8 mouse cellular contexts compared by ENCODE assay signal in the genomic region with DNA sequence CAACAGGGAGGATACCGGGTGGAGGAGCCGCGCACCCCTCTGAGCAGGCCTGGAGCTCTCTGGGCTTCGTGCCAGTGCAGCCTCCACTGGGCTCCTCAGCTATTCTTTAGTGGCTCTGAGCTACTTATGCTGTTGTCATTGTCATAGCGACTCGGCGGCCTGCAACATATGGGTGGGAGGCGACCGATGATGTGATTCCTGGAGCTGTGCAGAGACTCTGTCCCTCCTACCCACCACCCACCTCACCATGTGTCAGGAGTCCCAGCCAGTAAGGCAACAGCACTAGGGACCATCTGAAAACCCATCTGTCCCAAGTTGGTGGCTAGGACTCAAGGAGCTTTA. TPM values are rescaled to one million over a fixed set of nuclear protein-coding genes. Genes with fewer than 3 reads are reported as not detected.
DNase-seq lines count a peak whose midpoint lies in the region; ATAC-seq lines count a peak whose summit lies in the region.

No protein-coding gene starts in this region.

- no peak overlapping the region for H3K4me2 ChIP-seq in heart, embryonic 14.5 days (ENCODE audit: low read length)
- no peak overlapping the region for H3K4me2 ChIP-seq in liver, embryonic 16.5 days (ENCODE audit: low read depth, low read length)
- no peak overlapping the region for H3K4me2 ChIP-seq in kidney, embryonic 16.5 days (replicated peaks; ENCODE audit: low read depth, low read length)

- intact Hi-C loops in gastrocnemius, postnatal 36 days (cut with DNase I) = no loop called here

- DNase-seq in heart, adult 8-10 months (ENCODE audit: low spot score) = no peak
- peak; percentile 26 to 32 for DNase-seq in cerebellum, postnatal 25 days
- DNase-seq in layer of hippocampus, adult 11-12 months (ENCODE audit: low spot score) = peak; percentile 92
- no peak for DNase-seq in thymus, postnatal 0 days (ENCODE audit: low spot score)
- no peak for DNase-seq in gastrocnemius, postnatal 36 days

- no peaks in the 10 kb centered on the region for H3K36me3 ChIP-seq in heart, embryonic 14.5 days (ENCODE audit: control insufficient read depth, insufficient read depth, low read length)
- no peaks in the 10 kb centered on the region for H3K36me3 ChIP-seq in liver, embryonic 16.5 days (ENCODE audit: control insufficient read depth, insufficient read depth)
- H3K36me3 ChIP-seq in kidney, embryonic 16.5 days (ENCODE audit: insufficient read depth, low read length) = no peaks in the 10 kb centered on the region

- 0 out of 2 replicates have a peak, but pooled peaks have one; percentile 39 for ATAC-seq in heart, embryonic 14.5 days (ENCODE audit: insufficient number of reproducible peaks, insufficient read depth, low FRiP score, low read depth)
- ATAC-seq in liver, embryonic 16.5 days (ENCODE audit: low read depth) = peak; percentile 35
- no peak for ATAC-seq in kidney, embryonic 16.5 days (ENCODE audit: low FRiP score, low TSS enrichment)

- no peak overlapping the region for H3K4me3 ChIP-seq in heart, embryonic 14.5 days (ENCODE audit: control insufficient read depth in 1 of 2, insufficient read depth in 1 of 2, low read depth in 1 of 2, low read length in 2 of 2)
- H3K4me3 ChIP-seq in liver, embryonic 16.5 days (ENCODE audit: low read depth, low read length) = no peak overlapping the region
- H3K4me3 ChIP-seq in kidney, embryonic 16.5 days (ENCODE audit: low read length) = no peak overlapping the region

- 48% methylated on average over 9 of the region's 9 CpGs for WGBS in heart, embryonic 14.5 days
- WGBS in liver, embryonic 16.5 days (ENCODE audit: insufficient replicate concordance) = 66% methylated on average over 9 of the region's 9 CpGs
- WGBS in kidney, embryonic 16.5 days = 79% methylated on average over 9 of the region's 9 CpGs

- peaks cover 0 to 3% of the 10 kb centered on the region in 2 experiments; a peak in 2 of 4 replicates for H3K4me1 ChIP-seq in heart, embryonic 14.5 days (ENCODE audit: control insufficient read depth in 2 of 2, insufficient read depth in 2 of 2, low read length in 2 of 2)
- H3K4me1 ChIP-seq in liver, embryonic 16.5 days (ENCODE audit: control insufficient read depth, low read depth, low read length) = peaks cover 52% of the 10 kb centered on the region
- no peaks in the 10 kb centered on the region for H3K4me1 ChIP-seq in kidney, embryonic 16.5 days (ENCODE audit: insufficient read depth, low read length)

- H3K9ac ChIP-seq in heart, embryonic 14.5 days (ENCODE audit: low read length) = no peak overlapping the region
- H3K9ac ChIP-seq in liver, embryonic 16.5 days (ENCODE audit: low read depth, low read length) = peak overlapping the region; percentile 27; the same call in 1 of the 2 replicates
- no peak overlapping the region for H3K9ac ChIP-seq in kidney, embryonic 16.5 days (replicated peaks; ENCODE audit: low read length)

- no peaks in the 10 kb centered on the region for H3K9me3 ChIP-seq in heart, embryonic 14.5 days (ENCODE audit: control insufficient read depth, low read length)
- no peaks in the 10 kb centered on the region for H3K9me3 ChIP-seq in liver, embryonic 16.5 days (replicated peaks; ENCODE audit: control insufficient read depth, low read length)
- no peaks in the 10 kb centered on the region for H3K9me3 ChIP-seq in kidney, embryonic 16.5 days (ENCODE audit: low read length)

- no peaks in the 10 kb centered on the region for H3K27me3 ChIP-seq in heart, embryonic 14.5 days (ENCODE audit: control insufficient read depth, insufficient read depth, low read length)
- H3K27me3 ChIP-seq in liver, embryonic 16.5 days (ENCODE audit: control insufficient read depth, insufficient read depth, low read depth, low read length) = no peaks in the 10 kb centered on the region
- no peaks in the 10 kb centered on the region for H3K27me3 ChIP-seq in kidney, embryonic 16.5 days (ENCODE audit: insufficient read depth, low read length)

- no peak overlapping the region for H3K27ac ChIP-seq in heart, embryonic 14.5 days (replicated peaks in 1 of 2; ENCODE audit: control insufficient read depth in 1 of 2, insufficient read depth in 1 of 2, low read depth in 2 of 2, low read length in 2 of 2)
- peak overlapping the region; percentile 97 for H3K27ac ChIP-seq in liver, embryonic 16.5 days (ENCODE audit: low read length)
- no peak overlapping the region for H3K27ac ChIP-seq in kidney, embryonic 16.5 days (ENCODE audit: low read length)

RNA-seq across cellular contexts. Expression of gene Fcnb, which starts 16.2 kb away (rescaled TPM):
- polyA plus RNA-seq in heart, embryonic 14.5 days (2014; fragmentation: Nextera tagmentation; extraction: Ambion mirVana) = 0.28 TPM in 1 of 2 replicates, not detected in the other
- not detected for total RNA-seq in heart, adult 8-10 months (2022)
- 66.0 and 66.9 TPM in 2 replicates for polyA plus RNA-seq in liver, embryonic 16.5 days (2015; fragmentation: Nextera tagmentation; extraction: Ambion mirVana)
- 0.23 and 0.24 TPM in 2 replicates for polyA plus RNA-seq in thymus, postnatal 0 days (2015; fragmentation: Nextera tagmentation; extraction: Ambion mirVana)
- polyA plus RNA-seq in kidney, embryonic 16.5 days (2015; fragmentation: Nextera tagmentation; extraction: Ambion mirVana) = 0.40 TPM in 1 of 2 replicates, not detected in the other
- total RNA-seq in gastrocnemius, postnatal 36 days (2021) = not detected

Comparison
In these comparisons a context has a peak if more than half of its experiments do, and no peak if none do; other contexts are left out.
1. DNase-seq: peak in cerebellum, postnatal 25 days (2 of 2) and layer of hippocampus, adult 11-12 months (single experiment); none in heart, adult 8-10 months (single experiment), thymus, postnatal 0 days (single experiment) and gastrocnemius, postnatal 36 days (0 of 2).
2. RNA of gene Fcnb, which starts 16.2 kb away (polyA plus RNA-seq): 66.0 to 66.9 TPM in liver, embryonic 16.5 days; 0.40 TPM in kidney, embryonic 16.5 days, 0.28 TPM in heart, embryonic 14.5 days and 0.23 to 0.24 TPM in thymus, postnatal 0 days; every median in the first group is over 10 times any median in the second.